Mouse (Mus musculus) lung, postnatal 0 days (tissue): ENCODE data around the gene Mrpl23. TPM values are rescaled to one million over a fixed set of nuclear protein-coding genes. Genes with fewer than 3 reads are reported as not detected.

Experiments
- ATAC-seq: fragments of 200-750 bp; cut with Nextera tagmentation; 2 replicates; pipeline ENCODE4 v1.8.0; 2017; ENCODE audit warnings: moderate library complexity
- DNase-seq: peaks from one replicate; pipeline ENCODE4 v3.0.0-alpha.2; 2016; ENCODE audit warnings: low spot score
- H3K27ac ChIP-seq: fragments of 300-500 bp; sonication (generic); 2 replicates; pipeline ENCODE4 v1.5.1; 2014; ENCODE audit warnings: antibody characterized with exemption, mild to moderate bottlenecking, low read length, mixed read lengths
- H3K27me3 ChIP-seq: fragments of 300-500 bp; sonication (generic); replicated peaks from 2 replicates; pipeline ENCODE4 v1.6.1; 2014; ENCODE audit warnings: low read length, mixed read lengths; ENCODE audit not compliant: insufficient read depth
- H3K36me3 ChIP-seq: fragments of 300-500 bp; sonication (generic); 2 replicates; pipeline ENCODE4 v1.6.1; 2014; ENCODE audit warnings: low read length, mixed read lengths; ENCODE audit not compliant: insufficient read depth
- H3K4me1 ChIP-seq: fragments of 300-500 bp; sonication (generic); 2 replicates; pipeline ENCODE4 v1.6.1; 2014; ENCODE audit warnings: antibody characterized with exemption, low read depth, low read length, mixed read lengths; ENCODE audit not compliant: insufficient read depth
- H3K4me2 ChIP-seq: fragments of 300-500 bp; sonication (generic); replicated peaks from 2 replicates; pipeline ENCODE4 v1.6.1; 2014; ENCODE audit warnings: low read depth, mild to moderate bottlenecking, low read length, moderate library complexity, mixed read lengths
- H3K4me3 ChIP-seq: fragments of 300-500 bp; sonication (generic); 2 replicates; pipeline ENCODE4 v1.5.1; 2014; ENCODE audit warnings: low read depth, low read length
- H3K9ac ChIP-seq: fragments of 300-500 bp; sonication (generic); replicated peaks from 2 replicates; pipeline ENCODE4 v1.6.1; 2014; ENCODE audit warnings: low read depth, mild to moderate bottlenecking
- H3K9me3 ChIP-seq: fragments of 300-500 bp; sonication (generic); 2 replicates; pipeline ENCODE4 v1.6.1; 2016; ENCODE audit warnings: low read length, mixed read lengths
- CTCF ChIP-seq: IDR thresholded peaks from 2 replicates; pipeline ENCODE4 v1.5.1; 2016; ENCODE audit warnings: antibody characterized with exemption, mild to moderate bottlenecking
- EP300 ChIP-seq: IDR thresholded peaks from 2 replicates; pipeline ENCODE4 v1.6.1; 2016; ENCODE audit warnings: antibody characterized with exemption, mild to moderate bottlenecking, control low read depth
- WGBS: fragments of 180-500 bp; shearing (Covaris S2); extraction: QIAGEN DNeasy Blood & Tissue Kit; methylation state at CpG from one replicate; pipeline ENCODE4 v1.1.7; 2014; 5-methylcytosine and 5-hydroxymethylcytosine counted together
- polyA plus RNA-seq: library from polyadenylated mRNA; unstranded; fragments of >200 nt; fragmentation: Nextera tagmentation; extraction: Ambion mirVana; gene quantifications from 2 replicates; pipeline ENCODE4 v1.2.1, GENCODE M21; 2015

Gene Mrpl23
- polyA plus RNA-seq, 1 experiment from 2014 or later, result 15.7 TPM

DNA sequence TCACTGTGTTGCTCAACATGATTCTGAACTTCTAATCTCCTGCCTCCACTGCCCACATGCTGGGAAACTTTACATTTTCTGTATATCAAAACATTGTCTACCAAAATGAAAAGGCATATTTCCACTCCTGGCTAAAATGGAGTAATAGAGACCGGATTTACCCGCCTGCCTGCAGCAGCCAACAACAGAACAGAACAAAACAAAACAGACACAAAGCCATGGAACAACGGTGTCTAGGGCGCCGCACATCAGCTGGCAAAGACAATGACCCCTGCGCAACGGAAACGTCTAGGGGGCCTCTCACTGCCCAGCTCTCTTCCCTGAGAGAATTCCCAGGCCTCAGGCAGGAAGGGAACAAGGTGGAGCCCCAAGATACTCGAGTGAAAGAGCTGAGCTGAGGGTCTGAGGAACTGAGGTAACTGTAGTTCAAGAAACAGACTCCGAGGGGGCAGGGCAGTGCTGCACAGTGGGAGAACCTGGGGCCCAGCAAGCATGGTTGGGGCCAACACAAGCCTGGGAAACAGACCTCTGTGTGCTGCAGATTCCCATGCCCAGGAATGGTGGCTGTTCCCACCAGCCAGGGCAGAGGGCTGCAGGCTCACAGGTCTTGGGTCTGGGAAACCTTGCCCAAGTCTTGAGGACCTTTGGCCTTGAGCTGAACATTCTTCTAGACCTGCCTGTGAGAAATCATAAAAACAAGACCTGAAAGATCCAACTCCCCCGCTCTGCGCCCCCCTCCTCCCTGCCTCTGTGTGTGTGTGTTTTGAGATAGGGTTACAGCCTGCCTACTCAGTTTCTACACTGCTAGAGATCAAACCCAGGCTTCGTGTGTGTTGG, 6.9 kb upstream of the Mrpl23 start:
- Histone ChIP-seq H3K9ac (no peak overlapping the region), H3K4me2 (no peak overlapping the region), H3K27me3 (no peaks in the 10 kb centered on the region), H3K9me3 (no peaks in the 10 kb centered on the region), H3K4me1 (peaks cover 7% of the 10 kb centered on the region; the same call in 1 of the 2 replicates), H3K36me3 (no peaks in the 10 kb centered on the region), H3K4me3 (no peak overlapping the region), H3K27ac (peak overlapping the region; percentile 64)
- peak; percentile 55 for DNase-seq
- 39% methylated on average over 13 of the region's 13 CpGs for WGBS
- no peak for TF ChIP-seq EP300
- ATAC-seq, result peak; percentile 84

DNA sequence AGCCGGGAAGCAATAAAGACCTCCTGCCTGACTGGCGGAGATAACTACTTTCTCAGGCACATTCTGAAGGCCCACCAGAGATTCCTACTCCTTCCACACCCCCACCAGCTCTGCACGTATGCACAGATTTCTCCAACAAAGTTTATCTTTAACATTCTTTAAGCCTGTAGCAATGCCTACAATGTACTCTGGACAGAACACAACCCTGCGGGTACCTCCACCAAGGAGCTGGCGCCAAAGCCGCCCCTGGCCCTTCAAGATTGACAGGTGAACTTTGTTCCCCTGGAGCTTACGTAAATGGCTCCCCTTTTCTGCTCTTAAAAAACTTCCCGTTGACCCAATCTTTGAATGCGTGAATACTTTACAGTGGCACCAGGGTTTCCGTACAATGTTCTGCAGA, 3.1 kb upstream of the Mrpl23 start:
- no peak for ATAC-seq
- Histone ChIP-seq H3K4me1 (peaks cover 14% of the 10 kb centered on the region; the same call in 1 of the 2 replicates), H3K36me3 (no peaks in the 10 kb centered on the region)

DNA sequence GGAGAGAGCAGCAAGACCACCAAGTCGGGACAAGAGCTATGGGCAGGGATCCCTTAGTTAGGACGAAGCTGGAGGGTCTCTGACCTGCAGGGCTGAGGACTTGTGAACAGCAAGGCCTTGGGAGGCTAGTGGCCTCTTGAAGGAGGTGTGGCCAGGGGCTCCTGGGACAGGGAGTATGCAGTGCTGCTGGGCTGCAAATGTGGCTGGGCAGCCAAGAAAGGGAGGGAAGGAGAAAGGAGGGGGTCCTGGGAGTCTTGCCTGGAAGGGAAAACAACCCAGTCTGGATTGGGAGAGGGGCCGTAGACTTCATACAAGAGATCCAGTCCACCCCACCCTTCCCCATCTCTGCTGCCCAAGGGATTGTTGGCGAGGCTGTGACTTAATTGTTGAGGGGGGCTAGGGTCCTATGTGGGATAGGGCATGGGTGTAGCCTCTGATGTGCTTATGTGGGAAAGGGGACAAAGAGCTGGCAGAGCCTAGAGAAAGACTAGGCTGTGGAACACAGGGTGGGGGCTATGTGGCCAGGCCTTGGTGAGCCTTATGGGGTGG, 439 bp upstream of the Mrpl23 start:
- Histone ChIP-seq H3K4me1 (peaks cover 8% of the 10 kb centered on the region; the same call in 1 of the 2 replicates), H3K4me2 (no peak overlapping the region), H3K9ac (no peak overlapping the region), H3K27ac (no peak overlapping the region), H3K4me3 (no peak overlapping the region), H3K27me3 (no peaks in the 10 kb centered on the region), H3K36me3 (no peaks in the 10 kb centered on the region), H3K9me3 (no peaks in the 10 kb centered on the region)
- no peak for ATAC-seq
- 75% methylated on average over 4 of the region's 4 CpGs for WGBS
- DNase-seq, result no peak
- no peak for TF ChIP-seq CTCF
- TF ChIP-seq EP300, result no peak

More for the DNA sequence above, 3.1 kb upstream of the Mrpl23 start:
- H3K27me3 ChIP-seq, result no peaks in the 10 kb centered on the region
- no peak for TF ChIP-seq CTCF
- TF ChIP-seq EP300, result no peak
- H3K9me3 ChIP-seq, result no peaks in the 10 kb centered on the region
- WGBS, result 55% methylated on average over 10 of the region's 10 CpGs
- no peak overlapping the region for H3K27ac ChIP-seq
- no peak overlapping the region for H3K4me2 ChIP-seq
- no peak for DNase-seq
- no peak overlapping the region for H3K4me3 ChIP-seq
- no peak overlapping the region for H3K9ac ChIP-seq

DNA sequence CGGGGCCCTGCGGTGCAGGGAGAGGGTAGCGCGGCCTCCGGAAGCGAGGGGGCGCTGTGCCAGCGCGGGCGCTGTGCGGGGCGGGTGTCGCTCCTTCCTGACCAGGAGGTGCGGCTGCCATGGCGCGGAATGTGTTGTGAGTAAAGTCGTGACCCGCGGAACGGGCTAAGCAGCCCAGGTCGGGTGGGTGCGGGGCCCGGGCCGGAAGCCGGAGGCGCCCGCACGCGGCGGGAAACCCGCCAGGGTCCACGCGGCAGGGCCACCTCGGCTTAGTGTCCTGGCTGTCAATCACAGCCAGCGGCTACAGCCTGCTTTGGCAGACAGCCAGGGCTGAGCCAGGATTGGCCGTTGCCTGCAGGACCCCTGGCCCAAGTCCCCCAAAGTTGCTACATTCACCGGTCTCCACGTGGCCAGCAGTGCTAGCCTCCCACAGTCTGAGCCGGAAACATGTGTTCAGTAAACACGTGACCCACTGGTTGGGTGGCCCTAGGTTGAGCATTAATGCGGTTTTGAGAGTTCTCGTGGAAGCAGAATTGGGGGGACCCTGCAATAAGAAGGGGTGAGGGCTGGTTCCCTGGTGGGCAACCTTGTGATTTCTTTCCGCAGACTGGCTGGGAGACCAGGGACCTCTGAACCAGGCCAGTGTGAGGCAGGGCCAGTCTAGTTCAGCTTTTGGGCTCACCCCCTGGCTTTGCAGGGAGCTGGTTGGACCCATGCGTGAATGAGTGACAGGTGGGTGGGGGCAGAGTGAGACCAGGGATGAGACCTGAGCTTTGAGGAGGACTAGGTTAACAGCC, 771 bp downstream of the Mrpl23 start:
- Histone ChIP-seq H3K36me3 (no peaks in the 10 kb centered on the region), H3K9ac (peak overlapping the region; percentile 65), H3K4me2 (peak overlapping the region; percentile 79), H3K27ac (peak overlapping the region; percentile 91), H3K4me1 (peaks cover 8% of the 10 kb centered on the region; the same call in 1 of the 2 replicates), H3K4me3 (peak overlapping the region; percentile 76), H3K9me3 (no peaks in the 10 kb centered on the region), H3K27me3 (no peaks in the 10 kb centered on the region)
- WGBS, result under 1% methylated on average over 40 of the region's 44 CpGs
- ATAC-seq (peak; percentile 93), DNase-seq (peak; percentile 92)
- TF ChIP-seq EP300 (no peak), CTCF (peak; percentile 89)

GRCm38 (mm10) chr7:142535116-142535515, 2.6 kb downstream of the Mrpl23 start:
- no peak for TF ChIP-seq EP300
- Histone ChIP-seq H3K4me3 (no peak overlapping the region), H3K4me1 (peaks cover 8% of the 10 kb centered on the region; the same call in 1 of the 2 replicates), H3K36me3 (no peaks in the 10 kb centered on the region), H3K4me2 (no peak overlapping the region), H3K9ac (no peak overlapping the region), H3K9me3 (no peaks in the 10 kb centered on the region), H3K27me3 (no peaks in the 10 kb centered on the region), H3K27ac (0 out of 2 replicates have a peak overlapping the region, but pooled peaks have one; percentile 20)
- DNase-seq (no peak), ATAC-seq (no peak)
- 44% methylated on average over 4 of the region's 4 CpGs for WGBS

GRCm38 (mm10) chr7:142535832-142536231, 3.3 kb downstream of the Mrpl23 start:
- H3K4me2 ChIP-seq, result no peak overlapping the region
- no peak overlapping the region for H3K4me3 ChIP-seq
- WGBS, result 87% methylated on average over 5 of the region's 5 CpGs
- peaks cover 8% of the 10 kb centered on the region; the same call in 1 of the 2 replicates for H3K4me1 ChIP-seq
- H3K27ac ChIP-seq, result 0 out of 2 replicates have a peak overlapping the region, but pooled peaks have one; percentile 20
- H3K9ac ChIP-seq, result no peak overlapping the region
- H3K9me3 ChIP-seq, result no peaks in the 10 kb centered on the region
- TF ChIP-seq EP300 (no peak), CTCF (no peak)
- H3K36me3 ChIP-seq, result no peaks in the 10 kb centered on the region
- DNase-seq (no peak), ATAC-seq (no peak)
- H3K27me3 ChIP-seq, result no peaks in the 10 kb centered on the region
